Mouse (Mus musculus) hindbrain, embryonic 13.5 days (tissue): ENCODE results near the gene Ndufa3. TPM values are rescaled to one million over a fixed set of nuclear protein-coding genes. Genes with fewer than 3 reads are reported as not detected.

Experiments
- ATAC-seq: fragments of 200-750 bp; cut with Nextera tagmentation; 2 replicates; pipeline ENCODE4 v1.8.0; 2017; ENCODE audit warnings: moderate TSS enrichment; ENCODE audit not compliant: low FRiP score
- H3K27ac ChIP-seq: fragments of 300-500 bp; sonication (generic); 2 replicates; pipeline ENCODE4 v1.5.1; 2015; ENCODE audit warnings: inconsistent platforms, mild to moderate bottlenecking, moderate library complexity
- H3K27me3 ChIP-seq: fragments of 300-500 bp; sonication (generic); 2 replicates; pipeline ENCODE4 v1.6.1; 2015; ENCODE audit warnings: mild to moderate bottlenecking, inconsistent platforms
- H3K36me3 ChIP-seq: fragments of 300-500 bp; sonication (generic); 2 replicates; pipeline ENCODE4 v1.6.1; 2015; ENCODE audit warnings: mild to moderate bottlenecking, inconsistent platforms
- H3K4me1 ChIP-seq: fragments of 300-500 bp; sonication (generic); replicated peaks from 2 replicates; pipeline ENCODE4 v1.6.1; 2015; ENCODE audit warnings: inconsistent platforms
- H3K4me2 ChIP-seq: fragments of 300-500 bp; sonication (generic); 2 replicates; pipeline ENCODE4 v1.6.1; 2015; ENCODE audit warnings: inconsistent platforms, mild to moderate bottlenecking, moderate library complexity
- H3K4me3 ChIP-seq: fragments of 300-500 bp; sonication (generic); 2 replicates; pipeline ENCODE4 v1.5.1; 2015; ENCODE audit warnings: mild to moderate bottlenecking, inconsistent platforms
- H3K9ac ChIP-seq: fragments of 300-500 bp; sonication (generic); 2 replicates; pipeline ENCODE4 v1.6.1; 2015; ENCODE audit warnings: mild to moderate bottlenecking, inconsistent platforms
- H3K9me3 ChIP-seq: fragments of 300-500 bp; sonication (generic); 2 replicates; pipeline ENCODE4 v1.6.1; 2016; ENCODE audit warnings: inconsistent platforms
- WGBS: fragments of 180-500 bp; shearing (Covaris S2); methylation state at CpG from one replicate; pipeline ENCODE4 v1.1.7; 2015; 5-methylcytosine and 5-hydroxymethylcytosine counted together
- microRNA-seq: library from miRNA; unstranded; fragments of <30 nt; microRNA quantifications from one replicate; pipeline ENCODE4, GENCODE M21; 2016
- polyA plus RNA-seq: library from polyadenylated mRNA; unstranded; fragments of >200 nt; fragmentation: Nextera tagmentation; extraction: Ambion mirVana; gene quantifications from 2 replicates; pipeline ENCODE4 v1.2.1, GENCODE M21; 2015

Ndufa3 gene
- polyA plus RNA-seq, 1 experiment from 2014 or later = 481 TPM

GRCm38 (mm10) chr7:3646641-3647040 lies 29.5 kb downstream of the Ndufa3 start:
- H3K9me3 ChIP-seq = no peaks in the 10 kb centered on the region
- no peak for ATAC-seq
- no peaks in the 10 kb centered on the region; the same call in 1 of the 2 replicates for H3K27me3 ChIP-seq
- H3K36me3 ChIP-seq = peaks cover 20% of the 10 kb centered on the region
- peaks cover 49% of the 10 kb centered on the region for H3K4me1 ChIP-seq
- H3K4me2 ChIP-seq = peak overlapping the region; percentile 85
- H3K27ac ChIP-seq = no peak overlapping the region
- 61% methylated on average over 4 of the region's 4 CpGs for WGBS
- peak overlapping the region; percentile 98 for H3K9ac ChIP-seq
- peak overlapping the region; percentile 98 for H3K4me3 ChIP-seq

DNA sequence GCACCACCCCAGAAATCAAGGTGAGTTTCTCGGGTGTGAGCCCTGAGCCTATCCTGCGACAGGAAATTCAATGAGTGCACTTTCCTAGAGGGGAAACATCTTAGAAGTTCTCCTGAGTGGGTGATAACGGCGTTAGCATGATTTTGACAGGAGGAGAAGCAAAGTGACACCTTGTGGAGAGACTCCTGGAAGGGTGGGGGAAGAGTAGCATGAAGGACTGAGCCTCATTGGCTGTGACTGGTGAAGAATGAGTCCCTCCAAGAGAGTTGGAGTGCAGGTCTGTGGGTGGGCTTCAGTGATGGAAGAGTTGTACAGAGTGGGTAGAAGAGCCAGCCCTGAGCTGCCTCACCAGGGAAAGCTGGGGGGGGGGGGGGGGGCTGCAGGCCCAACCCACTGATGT lies 39.8 kb downstream of the Ndufa3 start:
- H3K4me2 ChIP-seq = no peak overlapping the region
- H3K36me3 ChIP-seq = peaks cover 99% of the 10 kb centered on the region
- no peak overlapping the region for H3K27ac ChIP-seq
- WGBS = 94% methylated on average over 4 of the region's 4 CpGs
- no peak overlapping the region for H3K4me3 ChIP-seq
- H3K9me3 ChIP-seq = no peaks in the 10 kb centered on the region
- no peak overlapping the region for H3K9ac ChIP-seq
- H3K27me3 ChIP-seq = no peaks in the 10 kb centered on the region
- ATAC-seq = no peak
- 0 out of 2 replicates have a peak, but pooled peaks cover 3% of the 10 kb centered on the region for H3K4me1 ChIP-seq

DNA sequence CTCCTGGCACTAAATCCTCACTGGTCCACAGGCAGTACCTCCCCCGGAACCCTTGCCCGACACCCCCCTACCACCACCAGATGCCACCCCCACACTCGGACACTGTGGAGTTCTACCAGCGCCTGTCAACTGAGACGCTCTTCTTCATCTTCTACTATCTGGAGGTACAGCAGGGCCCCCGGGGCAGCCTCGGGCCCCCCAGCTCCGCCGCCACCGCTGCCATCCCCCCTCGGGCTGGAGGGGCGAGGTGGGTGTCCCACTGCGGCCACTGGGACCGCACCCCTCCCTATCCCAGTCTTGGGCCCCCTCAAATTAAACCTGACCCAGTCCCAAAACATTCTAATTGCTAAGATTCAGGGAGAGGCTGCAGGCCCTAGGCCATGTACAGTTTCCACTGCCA lies 41.4 kb downstream of the Ndufa3 start:
- Histone ChIP-seq H3K36me3 (peaks cover 93% of the 10 kb centered on the region), H3K4me2 (no peak overlapping the region), H3K4me3 (no peak overlapping the region), H3K4me1 (peaks cover 12% of the 10 kb centered on the region), H3K9ac (no peak overlapping the region), H3K9me3 (no peaks in the 10 kb centered on the region), H3K27ac (no peak overlapping the region), H3K27me3 (no peaks in the 10 kb centered on the region)
- no peak for ATAC-seq
- WGBS = 95% methylated on average over 14 of the region's 14 CpGs

- Histone ChIP-seq H3K4me1 (peaks cover 28% of the 10 kb centered on the region), H3K9me3 (no peaks in the 10 kb centered on the region), H3K27me3 (no peaks in the 10 kb centered on the region), H3K4me2 (peak overlapping the region; percentile 82), H3K27ac (peak overlapping the region; percentile 83), H3K36me3 (peaks cover 32% of the 10 kb centered on the region), H3K9ac (peak overlapping the region; percentile 75), H3K4me3 (peak overlapping the region; percentile 73)
- ATAC-seq = peak; percentile 53
- 34% methylated on average over 15 of the region's 15 CpGs for WGBS
These were observed 47.5 kb downstream of the Ndufa3 start for GRCm38 (mm10) chr7:3664524-3665214.

- H3K36me3 ChIP-seq = peaks cover 24% of the 10 kb centered on the region
- H3K9me3 ChIP-seq = no peaks in the 10 kb centered on the region
- H3K27ac ChIP-seq = peak within 1 kb of the TSS; percentile 83
- H3K27me3 ChIP-seq = no peaks in the 10 kb centered on the region
- H3K4me1 ChIP-seq = peaks cover 28% of the 10 kb centered on the region
- peak; percentile 99 for ATAC-seq
- H3K4me3 ChIP-seq = peak within 1 kb of the TSS; percentile 73
- peak within 1 kb of the TSS; percentile 75 for H3K9ac ChIP-seq
- WGBS = 4% methylated on average over 45 of the region's 45 CpGs
- peak within 1 kb of the TSS; percentile 82 for H3K4me2 ChIP-seq
These were observed 48.3 kb downstream of the Ndufa3 start, which contains the start of gene Leng1 for GRCm38 (mm10) chr7:3665215-3666114. Gene Leng1, minus strand, starts transcription at chr7:3665840.

DNA sequence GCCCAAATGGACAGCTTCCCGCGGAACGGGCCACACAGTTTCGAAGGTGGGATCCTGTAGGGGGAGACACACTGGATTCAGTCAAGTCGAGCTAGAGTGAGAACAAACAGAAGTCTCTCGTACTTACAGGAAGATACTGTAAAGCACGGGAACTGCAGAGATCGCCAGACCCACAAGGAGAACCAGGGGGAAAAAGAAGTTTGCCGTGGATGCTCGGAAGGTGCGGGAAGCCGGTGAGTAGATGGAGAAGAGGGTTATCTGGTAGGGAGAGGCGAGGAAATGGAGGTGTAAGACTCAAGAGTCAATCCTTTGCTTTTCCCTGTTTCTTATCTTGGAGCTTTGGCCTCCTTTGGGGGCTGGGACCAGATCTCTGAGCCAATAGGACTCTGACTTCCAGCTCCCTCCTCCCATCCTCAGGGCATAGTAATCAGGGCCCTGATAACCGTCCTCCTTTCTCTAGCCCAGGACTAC lies 49.8 kb downstream of the Ndufa3 start:
- peak overlapping the region; percentile 4; the same call in 1 of the 2 replicates for H3K4me3 ChIP-seq
- H3K27ac ChIP-seq = no peak overlapping the region
- 20% methylated on average over 14 of the region's 14 CpGs for WGBS
- ATAC-seq = no peak
- H3K9ac ChIP-seq = no peak overlapping the region
- no peaks in the 10 kb centered on the region for H3K9me3 ChIP-seq
- peaks cover 28% of the 10 kb centered on the region for H3K4me1 ChIP-seq
- no peak overlapping the region for H3K4me2 ChIP-seq
- H3K36me3 ChIP-seq = peaks cover 11% of the 10 kb centered on the region
- H3K27me3 ChIP-seq = no peaks in the 10 kb centered on the region

Small RNA genes lying within 50 kb of the gene (microRNA-seq; reads per million reads assigned to microRNA genes)
- not detected for gene Gm25100
- gene Mir3572 = 2.6 reads per million, percentile 3 among the genes with 10 or more reads in this experiment

Other genes with a start within 250 kb of the Ndufa3 start
- gene Cacng8, start 226.7 kb upstream of the Ndufa3 start, polyA plus RNA-seq = 12.4 and 12.9 TPM in 2 replicates
- 0.13 and 0.16 TPM in 2 replicates for gene Cacng6, start 193.2 kb upstream of the Ndufa3 start, polyA plus RNA-seq
- not detected in 2 replicates for gene Tarm1, start 114.7 kb upstream of the Ndufa3 start, polyA plus RNA-seq
- gene Oscar, start 1.2 kb upstream of the Ndufa3 start, polyA plus RNA-seq = 0.35 and 0.39 TPM in 2 replicates
- gene Tfpt, start 12.6 kb downstream of the Ndufa3 start, polyA plus RNA-seq = 32.9 and 37.4 TPM in 2 replicates
- gene Prpf31, start 12.6 kb downstream of the Ndufa3 start, polyA plus RNA-seq = 99.1 and 105 TPM in 2 replicates
- gene Cnot3, start 27.9 kb downstream of the Ndufa3 start, polyA plus RNA-seq = 47.1 and 49.9 TPM in 2 replicates
- gene Leng1, start 48.5 kb downstream of the Ndufa3 start, polyA plus RNA-seq = 15.8 and 16.3 TPM in 2 replicates
- gene Tmc4, start 60.2 kb downstream of the Ndufa3 start, polyA plus RNA-seq = 4.7 and 5.8 TPM in 2 replicates
- gene Tsen34, start 75.5 kb downstream of the Ndufa3 start, polyA plus RNA-seq = 233 and 242 TPM in 2 replicates
- gene Mboat7, start 76.2 kb downstream of the Ndufa3 start, polyA plus RNA-seq = 64.3 and 69.0 TPM in 2 replicates
- 948 and 980 TPM in 2 replicates for gene Rps9, start 86.6 kb downstream of the Ndufa3 start, polyA plus RNA-seq
- 0.25 and 0.32 TPM in 2 replicates for gene Pirb, start 103.0 kb downstream of the Ndufa3 start, polyA plus RNA-seq
- gene Gm15448, start 208.3 kb downstream of the Ndufa3 start, polyA plus RNA-seq = not detected in 2 replicates
- 0.06 TPM in 1 of 2 replicates, not detected in the other for gene Pira2, start 227.7 kb downstream of the Ndufa3 start, polyA plus RNA-seq